Mouse (Mus musculus): ENCODE results near the gene Kidins220.

Kidins220 gene

DNA sequence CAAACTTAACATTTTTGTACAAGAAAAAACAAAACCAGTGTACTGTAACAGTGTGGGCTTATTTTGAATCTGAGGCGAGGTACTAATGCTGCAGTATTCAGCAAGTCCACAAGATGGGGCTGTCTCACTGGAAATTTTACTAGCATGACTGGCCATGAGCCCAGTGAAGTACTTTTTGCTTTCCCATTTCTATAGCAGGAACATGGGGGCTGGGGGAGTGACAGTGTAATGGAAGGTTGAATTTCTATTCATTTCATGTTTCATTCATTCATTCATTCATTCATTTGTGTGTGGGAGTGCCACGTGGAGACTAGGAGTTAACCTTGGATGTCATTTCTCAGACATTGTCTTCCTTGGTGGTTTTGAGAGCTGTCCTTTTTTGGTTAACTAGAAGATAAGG lies 52.7 kb downstream of the Kidins220 start:
- DNase-seq (ENCODE audit: low read depth) = peak; percentile 33

DNA sequence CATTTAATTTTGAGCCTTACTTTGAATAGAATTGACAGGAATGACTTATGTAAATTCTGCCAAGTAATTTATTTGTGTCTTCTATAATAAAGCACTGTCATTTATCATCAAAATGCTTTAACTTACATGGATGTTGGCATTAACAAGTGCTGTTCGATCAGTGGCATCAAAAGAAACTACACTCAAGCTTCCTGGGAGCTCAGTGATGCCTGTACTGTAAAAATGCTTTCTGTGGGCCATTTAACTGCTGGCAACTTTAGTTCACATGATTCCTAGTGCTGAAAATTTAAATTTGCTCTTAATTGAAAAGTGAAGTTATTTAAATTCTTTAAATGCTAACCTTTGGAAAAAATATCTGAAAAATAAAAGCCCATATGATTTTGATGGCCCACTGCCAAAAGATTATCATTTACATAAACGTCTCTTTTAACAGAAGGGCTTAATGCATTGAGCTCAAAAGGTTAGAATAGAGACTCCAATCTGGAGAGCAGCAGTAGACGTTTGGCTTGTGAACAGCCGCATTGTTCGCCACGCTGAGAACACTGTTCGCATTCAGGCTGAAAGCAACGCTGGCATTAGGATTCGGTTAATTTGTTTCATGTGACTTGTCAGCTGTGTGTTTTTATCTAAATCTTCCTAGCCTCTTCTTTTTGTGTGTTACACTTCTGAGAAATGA lies 59.1 kb downstream of the Kidins220 start:
- DNase-seq (ENCODE audit: low read depth) = no peak

DNA sequence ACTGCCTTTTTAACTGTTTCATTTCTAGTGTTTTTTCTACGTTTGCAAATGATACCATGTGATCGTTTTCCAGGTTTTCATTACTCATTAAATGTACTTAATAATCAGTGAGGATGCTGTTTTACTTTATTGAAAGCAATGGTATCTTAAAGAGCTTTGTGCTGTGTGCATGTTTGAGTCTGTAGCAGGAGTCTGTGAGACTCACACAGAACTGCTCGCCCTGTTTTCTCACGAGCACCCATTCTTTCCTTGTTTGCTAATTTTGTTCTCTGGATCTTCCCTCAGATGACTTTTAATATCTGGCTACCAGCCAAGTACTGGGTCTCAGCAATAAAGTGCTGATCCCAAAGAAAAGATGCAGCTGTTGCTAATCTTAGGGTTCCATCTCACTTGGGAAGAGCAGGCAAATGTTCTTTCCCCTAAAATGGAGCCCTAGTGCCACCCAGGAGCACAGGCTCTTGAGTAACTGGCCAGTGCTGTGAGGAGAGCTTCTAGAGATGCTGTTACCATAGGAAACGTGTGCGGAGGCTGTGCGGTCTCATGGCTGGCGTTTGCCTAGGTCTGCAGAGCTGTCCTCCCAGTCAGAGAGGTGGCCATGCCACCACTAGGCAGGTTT lies 59.7 kb downstream of the Kidins220 start:
- no peak for DNase-seq (ENCODE audit: low read depth)

GRCm38 (mm10) chr12:25036024-25036423 lies 61.3 kb downstream of the Kidins220 start:
- no peak for DNase-seq (ENCODE audit: low read depth)

GRCm38 (mm10) chr12:25037222-25037621 lies 62.5 kb downstream of the Kidins220 start:
- DNase-seq (ENCODE audit: low read depth) = no peak

DNA sequence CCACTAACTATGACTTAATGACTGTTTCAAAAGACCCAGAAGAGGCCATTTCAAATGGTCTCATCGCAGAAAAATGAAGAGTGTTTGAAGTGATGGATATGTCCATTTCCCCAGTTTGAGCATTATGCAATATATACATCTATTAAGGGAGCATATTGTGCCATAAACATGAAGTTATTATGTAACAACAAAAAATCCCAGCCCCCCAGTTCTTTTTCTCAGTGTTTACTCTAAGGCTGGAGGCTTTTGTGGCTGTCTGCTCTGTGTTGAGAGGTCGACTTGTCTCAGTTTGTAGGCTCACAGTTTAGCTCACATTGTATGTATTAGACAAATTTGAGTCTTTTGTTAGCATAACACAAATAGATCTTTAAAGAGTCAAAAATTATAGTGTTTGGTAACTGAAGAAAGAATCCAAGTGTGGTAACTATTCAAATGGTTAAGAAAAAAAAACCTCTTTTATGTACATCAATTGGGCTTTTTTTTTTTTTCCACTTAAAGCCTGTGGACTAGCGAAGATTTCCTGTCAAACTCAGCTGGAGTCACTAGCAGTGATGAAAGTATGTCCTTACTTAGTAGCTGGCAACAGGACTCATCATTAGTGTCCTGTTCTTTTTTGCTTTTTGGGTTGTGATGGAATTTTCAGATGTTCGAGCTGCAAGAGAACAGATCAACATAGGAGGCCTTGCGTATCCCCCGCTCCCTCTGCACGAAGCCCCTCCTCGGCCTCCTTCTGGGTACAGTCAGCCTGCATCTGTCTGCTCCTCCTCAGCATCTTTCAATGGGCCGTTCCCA lies 63.2 kb downstream of the Kidins220 start:
- no peak for DNase-seq (ENCODE audit: low read depth)

- no peak for DNase-seq (ENCODE audit: low read depth)
Measured at GRCm38 (mm10) chr12:25044056-25044455, 69.3 kb downstream of the Kidins220 start.

DNA sequence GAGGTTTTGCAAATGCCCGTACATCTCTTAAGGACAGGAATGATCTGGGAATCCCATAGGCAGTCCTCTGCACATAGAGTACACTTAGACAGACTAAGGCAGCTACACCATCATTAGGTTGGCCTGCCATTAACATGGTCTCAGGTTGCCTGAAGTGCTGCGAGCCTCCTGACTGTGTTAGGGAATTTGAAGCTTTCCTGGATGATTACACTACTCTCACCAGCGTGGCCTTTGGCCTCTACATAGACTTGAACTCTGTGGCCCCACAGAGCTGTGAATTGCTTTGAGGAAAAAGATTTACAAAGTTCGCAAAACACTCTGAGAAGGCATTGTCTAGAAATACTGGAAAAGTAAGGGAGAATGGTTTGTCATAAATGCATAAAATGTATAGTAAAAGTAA lies 69.9 kb downstream of the Kidins220 start:
- no peak for DNase-seq (ENCODE audit: low read depth)

DNA sequence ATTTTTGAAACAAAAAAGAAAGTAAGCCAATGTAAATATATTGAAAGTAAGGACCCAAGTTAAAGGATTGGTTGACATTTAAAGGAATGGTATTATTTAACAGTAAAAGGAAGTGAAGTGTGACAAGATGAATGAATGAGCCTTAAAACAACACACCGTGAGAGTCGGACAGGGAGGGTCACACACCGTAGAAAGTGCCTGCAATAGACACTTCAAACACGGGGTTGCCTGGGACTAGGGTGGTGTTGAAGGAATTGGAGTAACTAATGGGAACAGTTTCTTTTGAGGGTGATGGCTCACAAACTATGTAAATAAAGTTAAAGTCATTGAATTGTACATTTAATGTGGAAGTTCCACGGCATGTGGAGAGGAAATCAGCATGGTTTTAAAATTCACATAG lies 74.5 kb downstream of the Kidins220 start:
- DNase-seq (ENCODE audit: low read depth) = no peak

- no peak for DNase-seq (ENCODE audit: low read depth)
Measured at GRCm38 (mm10) chr12:25054511-25054910, 79.8 kb downstream of the Kidins220 start.

DNA sequence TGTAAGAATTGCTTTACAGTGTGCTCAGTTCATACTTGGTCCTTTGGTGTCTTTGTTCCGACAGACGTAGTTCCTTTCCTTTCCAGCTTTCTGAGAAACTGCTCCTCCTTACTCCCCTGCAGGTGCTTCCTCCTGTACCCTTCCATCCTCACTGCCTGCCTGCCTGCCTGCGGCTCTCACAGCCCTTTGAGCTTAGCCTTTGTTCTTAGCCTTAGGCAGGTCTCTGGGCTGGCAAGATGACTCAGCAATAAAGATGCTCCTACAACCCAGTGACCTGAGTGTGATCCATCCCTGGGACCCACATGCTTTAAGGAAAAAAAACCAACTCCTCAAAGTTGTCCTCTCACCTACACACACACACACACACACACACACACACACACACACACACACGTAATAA lies 80.2 kb downstream of the Kidins220 start:
- DNase-seq (ENCODE audit: low read depth) = no peak

DNA sequence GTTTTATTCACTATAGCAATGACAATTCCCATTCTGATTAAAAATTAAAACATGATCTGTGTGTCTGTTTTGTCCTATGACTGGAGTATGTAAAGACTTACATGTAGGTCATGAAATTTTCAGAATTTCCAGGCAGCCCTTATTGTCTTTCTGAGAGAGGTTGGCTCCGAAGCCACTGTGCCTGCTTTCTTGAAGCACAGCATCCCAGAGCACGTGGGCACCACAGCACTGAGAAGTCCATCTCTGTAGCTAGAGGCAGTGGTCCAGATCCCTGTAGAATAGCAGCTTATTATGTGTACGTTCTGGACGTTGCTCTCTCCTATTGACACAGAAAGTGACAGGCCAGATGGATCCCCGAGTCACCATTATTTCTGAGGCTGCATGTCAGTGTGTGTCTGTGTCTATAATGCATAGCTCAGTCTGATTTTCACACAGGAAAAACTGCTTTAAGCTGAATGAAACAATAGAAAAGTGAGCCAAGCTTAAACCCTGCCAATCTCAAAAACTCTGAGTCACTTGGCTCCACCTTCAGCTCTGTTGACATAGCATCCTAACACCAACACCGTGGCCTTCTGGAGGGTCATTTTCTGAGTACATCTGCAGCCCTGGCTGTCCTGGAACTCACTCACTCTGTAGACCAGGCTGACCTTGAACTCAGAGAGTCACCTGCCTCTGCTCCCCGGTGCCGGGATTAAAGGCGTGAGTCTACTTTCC lies 84.9 kb downstream of the Kidins220 start:
- no peak for DNase-seq (ENCODE audit: low read depth)

DNA sequence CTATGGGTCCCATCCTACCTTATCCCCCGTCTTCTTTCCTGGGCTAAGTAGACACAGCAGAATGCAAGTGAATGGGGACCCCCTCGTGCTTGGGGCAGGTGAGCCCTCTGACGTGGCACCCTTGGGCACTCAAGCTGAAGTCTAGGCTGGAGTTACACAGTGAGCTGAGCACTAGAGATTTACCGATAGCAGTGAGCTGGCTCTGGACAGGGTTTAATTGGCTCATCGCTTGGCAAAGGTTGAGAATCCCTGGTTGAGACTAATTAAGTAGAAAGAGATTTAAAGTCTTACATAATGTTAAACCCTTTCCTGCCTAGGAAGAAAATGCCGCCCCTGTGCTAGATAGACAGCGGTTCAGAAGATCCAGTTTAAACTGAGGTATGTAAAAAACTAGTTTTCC lies 86.2 kb downstream of the Kidins220 start:
- DNase-seq (ENCODE audit: low read depth) = no peak

DNA sequence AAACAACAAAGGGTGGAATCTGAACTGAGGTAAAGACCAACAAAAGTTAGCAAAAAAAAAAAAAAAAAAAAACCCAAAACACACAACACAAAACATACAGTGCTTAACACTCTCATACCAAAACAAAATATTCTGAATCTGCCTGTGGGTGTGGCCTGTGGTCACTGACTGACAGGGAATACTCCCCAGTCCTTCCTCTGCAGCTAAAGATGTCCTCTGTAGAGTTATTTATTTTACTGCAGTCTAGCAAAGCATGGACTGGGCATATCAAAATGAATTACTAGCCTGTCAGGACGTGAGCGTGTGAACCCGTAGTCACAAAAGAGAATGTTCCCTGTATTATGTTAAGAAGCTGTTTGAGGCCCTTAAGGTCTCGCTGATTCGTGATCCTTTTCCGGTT lies 87.5 kb downstream of the Kidins220 start:
- DNase-seq (ENCODE audit: low read depth) = no peak

DNA sequence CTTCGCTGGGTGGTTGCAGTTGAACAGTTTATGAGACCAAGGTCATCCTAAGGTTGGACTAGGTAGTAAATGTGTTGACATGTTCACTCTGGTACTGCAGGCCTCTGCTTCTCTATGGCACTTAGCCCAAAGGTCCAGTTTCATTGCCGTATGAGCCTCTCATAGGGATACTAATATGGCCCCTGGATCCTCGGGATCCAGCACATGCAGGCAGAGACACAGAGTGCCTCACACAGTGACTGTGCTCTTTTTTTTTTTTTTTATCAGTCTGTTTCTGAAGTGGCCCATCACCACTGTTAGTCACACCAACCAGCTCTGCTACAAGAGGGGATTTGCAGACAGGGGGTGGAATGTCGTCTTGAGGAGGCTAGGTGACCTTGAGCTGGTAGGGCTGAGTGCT lies 98.6 kb downstream of the Kidins220 start:
- DNase-seq (ENCODE audit: low read depth) = no peak

- DNase-seq (ENCODE audit: low read depth) = no peak
Measured at GRCm38 (mm10) chr12:25074344-25074743, 99.6 kb downstream of the Kidins220 start.

GRCm38 (mm10) chr12:25083260-25084178 lies 108.8 kb downstream of the Kidins220 start:
- no peak for DNase-seq (ENCODE audit: low read depth)

GRCm38 (mm10) chr12:25086966-25087365 lies 112.2 kb downstream of the Kidins220 start:
- DNase-seq (ENCODE audit: low read depth) = no peak

- DNase-seq (ENCODE audit: low read depth) = no peak
Measured at GRCm38 (mm10) chr12:25089433-25089832, 114.7 kb downstream of the Kidins220 start.

GRCm38 (mm10) chr12:25092027-25092704 lies 117.4 kb downstream of the Kidins220 start:
- DNase-seq (ENCODE audit: low read depth) = peak; percentile 61

DNA sequence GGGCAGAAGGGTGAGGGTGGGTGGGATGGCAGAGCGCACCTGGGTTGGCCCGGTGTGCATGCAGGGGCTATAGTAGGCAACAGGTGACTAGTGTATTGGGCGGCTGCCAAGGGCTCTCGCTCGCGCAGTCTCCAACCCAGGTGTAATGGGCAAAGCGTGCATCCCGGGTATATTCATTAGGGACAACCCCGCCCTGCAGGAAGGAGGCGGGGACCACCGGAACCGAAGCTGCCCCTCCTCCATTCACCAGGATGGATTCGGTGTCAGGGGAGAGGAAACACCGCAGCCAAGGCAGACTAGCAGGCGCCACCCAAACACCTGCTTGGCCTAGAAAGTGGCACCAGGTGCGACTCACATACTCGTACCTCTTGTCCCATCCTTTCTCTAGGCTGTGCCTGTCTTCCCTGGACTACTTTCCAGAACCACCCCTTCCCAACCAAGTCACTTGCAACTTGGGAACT lies 118.1 kb downstream of the Kidins220 start:
- DNase-seq (ENCODE audit: low read depth) = no peak

Data from c-Kit-positive CD71-negative TER-119-negative erythroid progenitor cells, embryonic 14.5 days (primary cell).